Mouse (Mus musculus) forebrain, embryonic 10.5 days (tissue): ENCODE data around the gene Acvrl1. TPM values are rescaled to one million over a fixed set of nuclear protein-coding genes. Genes with fewer than 3 reads are reported as not detected.

Experiments used
- DNase-seq: peaks from one replicate; pipeline ENCODE4 v3.0.0-alpha.2; 2017; ENCODE audit warnings: low spot score; ENCODE audit errors: extremely low spot score
- H3K27ac ChIP-seq: fragments of 300-500 bp; sonication (generic); 2 replicates; pipeline ENCODE4 v1.5.1; 2016; ENCODE audit warnings: mild to moderate bottlenecking
- H3K27me3 ChIP-seq: fragments of 300-500 bp; sonication (generic); 2 replicates; pipeline ENCODE4 v1.6.1; 2016; ENCODE audit warnings: mild to moderate bottlenecking; ENCODE audit not compliant: poor library complexity, severe bottlenecking
- H3K36me3 ChIP-seq: fragments of 300-500 bp; sonication (generic); replicated peaks from 2 replicates; pipeline ENCODE4 v1.6.1; 2016; ENCODE audit warnings: mild to moderate bottlenecking, moderate library complexity
- H3K4me1 ChIP-seq: fragments of 300-500 bp; sonication (generic); 2 replicates; pipeline ENCODE4 v1.6.1; 2016
- H3K4me3 ChIP-seq: fragments of 300-500 bp; sonication (generic); 2 replicates; pipeline ENCODE4 v1.5.1; 2016; ENCODE audit warnings: mild to moderate bottlenecking, moderate library complexity
- H3K9me3 ChIP-seq: fragments of 300-500 bp; sonication (generic); 2 replicates; pipeline ENCODE4 v1.6.1; 2016; ENCODE audit warnings: mild to moderate bottlenecking, moderate library complexity
- whole genome bisulfite sequencing: fragments of 180-500 bp; shearing (Covaris S2); methylation state at CpG from one replicate; pipeline ENCODE4 v1.1.7; 2016; 5-methylcytosine and 5-hydroxymethylcytosine counted together
- polyA plus RNA-seq: library from polyadenylated mRNA; unstranded; fragments of >200 nt; fragmentation: Nextera tagmentation; extraction: Ambion mirVana; gene quantifications from 2 replicates; pipeline ENCODE4 v1.2.1, GENCODE M21; 2016

Gene Acvrl1
- polyA plus RNA-seq, 1 experiment from 2014 or later: 8.0 TPM

- Histone ChIP-seq H3K27me3 (peaks cover 45% of the 10 kb centered on the region), H3K4me1 (peaks cover 59% of the 10 kb centered on the region), H3K4me3 (no peak overlapping the region), H3K36me3 (0 out of 2 replicates have a peak, but pooled peaks cover 3% of the 10 kb centered on the region), H3K9me3 (no peaks in the 10 kb centered on the region), H3K27ac (no peak overlapping the region)
- DNase-seq: no peak
- WGBS: 81% methylated on average over 11 of the region's 11 CpGs
Observed at GRCm38 (mm10) chr15:101137455-101137854, 9.1 kb downstream of the Acvrl1 start.

- 90% methylated on average over 3 of the region's 3 CpGs for WGBS
- Histone ChIP-seq H3K36me3 (0 out of 2 replicates have a peak, but pooled peaks cover 3% of the 10 kb centered on the region), H3K4me1 (peaks cover 61% of the 10 kb centered on the region)
Observed at GRCm38 (mm10) chr15:101138675-101139074, 10.4 kb downstream of the Acvrl1 start.

DNA sequence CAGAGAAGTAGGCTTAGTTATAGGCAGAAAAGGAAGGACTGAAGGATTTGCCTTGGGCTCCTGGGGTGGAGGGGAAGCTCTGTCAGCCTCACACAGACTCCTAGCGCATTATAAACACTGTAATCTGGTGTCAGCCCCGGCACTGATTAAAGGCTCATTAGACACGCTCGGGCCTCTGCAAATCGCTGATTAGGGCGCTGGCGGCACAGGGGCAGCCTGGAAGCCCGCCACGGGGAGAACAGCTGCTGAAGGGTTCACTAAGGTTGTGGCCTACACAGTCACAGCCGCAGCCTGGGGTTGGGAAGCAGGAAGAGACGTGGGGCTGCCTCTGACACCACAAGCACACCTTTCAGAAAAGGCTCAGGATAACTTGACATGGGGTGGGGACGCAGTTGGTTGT lies 11.6 kb downstream of the Acvrl1 start:
- Histone ChIP-seq H3K27ac (peak overlapping the region; percentile 64), H3K36me3 (0 out of 2 replicates have a peak, but pooled peaks cover 3% of the 10 kb centered on the region), H3K4me3 (peak overlapping the region; percentile 9; the same call in 1 of the 2 replicates), H3K4me1 (peaks cover 60% of the 10 kb centered on the region), H3K27me3 (peaks cover 47% of the 10 kb centered on the region), H3K9me3 (no peaks in the 10 kb centered on the region)
- DNase-seq: no peak
- 9% methylated on average over 12 of the region's 12 CpGs for WGBS

More at GRCm38 (mm10) chr15:101138675-101139074, 10.4 kb downstream of the Acvrl1 start:
- H3K4me3 ChIP-seq: no peak overlapping the region
- H3K27ac ChIP-seq: no peak overlapping the region
- DNase-seq: no peak
- no peaks in the 10 kb centered on the region for H3K9me3 ChIP-seq
- H3K27me3 ChIP-seq: peaks cover 42% of the 10 kb centered on the region

- no peaks in the 10 kb centered on the region for H3K9me3 ChIP-seq
- H3K4me3 ChIP-seq: 0 out of 2 replicates have a peak overlapping the region, but pooled peaks have one; percentile 8
- DNase-seq: no peak
- 64% methylated on average over 6 of the region's 6 CpGs for WGBS
- peak overlapping the region; percentile 64; the same call in 1 of the 2 replicates for H3K27ac ChIP-seq
- peaks cover 60% of the 10 kb centered on the region for H3K4me1 ChIP-seq
- H3K27me3 ChIP-seq: peaks cover 40% of the 10 kb centered on the region
- 0 out of 2 replicates have a peak, but pooled peaks cover 3% of the 10 kb centered on the region for H3K36me3 ChIP-seq
Observed at GRCm38 (mm10) chr15:101140587-101140986, 12.3 kb downstream of the Acvrl1 start.

- Histone ChIP-seq H3K27ac (no peak overlapping the region), H3K27me3 (peaks cover 38% of the 10 kb centered on the region), H3K4me1 (peaks cover 64% of the 10 kb centered on the region)
Observed at GRCm38 (mm10) chr15:101141061-101141541, 12.8 kb downstream of the Acvrl1 start.

GRCm38 (mm10) chr15:101142672-101143071 lies 14.3 kb downstream of the Acvrl1 start:
- Histone ChIP-seq H3K27ac (no peak overlapping the region), H3K27me3 (peaks cover 40% of the 10 kb centered on the region), H3K36me3 (no peaks in the 10 kb centered on the region), H3K4me1 (peaks cover 78% of the 10 kb centered on the region), H3K9me3 (no peaks in the 10 kb centered on the region), H3K4me3 (no peak overlapping the region)
- no peak for DNase-seq
- 57% methylated on average over 8 of the region's 8 CpGs for WGBS

More at GRCm38 (mm10) chr15:101141061-101141541, 12.8 kb downstream of the Acvrl1 start:
- 0 out of 2 replicates have a peak overlapping the region, but pooled peaks have one; percentile 8 for H3K4me3 ChIP-seq
- DNase-seq: peak; percentile 79
- H3K36me3 ChIP-seq: 0 out of 2 replicates have a peak, but pooled peaks cover 3% of the 10 kb centered on the region
- WGBS: 5% methylated on average over 12 of the region's 14 CpGs
- no peaks in the 10 kb centered on the region for H3K9me3 ChIP-seq

DNA sequence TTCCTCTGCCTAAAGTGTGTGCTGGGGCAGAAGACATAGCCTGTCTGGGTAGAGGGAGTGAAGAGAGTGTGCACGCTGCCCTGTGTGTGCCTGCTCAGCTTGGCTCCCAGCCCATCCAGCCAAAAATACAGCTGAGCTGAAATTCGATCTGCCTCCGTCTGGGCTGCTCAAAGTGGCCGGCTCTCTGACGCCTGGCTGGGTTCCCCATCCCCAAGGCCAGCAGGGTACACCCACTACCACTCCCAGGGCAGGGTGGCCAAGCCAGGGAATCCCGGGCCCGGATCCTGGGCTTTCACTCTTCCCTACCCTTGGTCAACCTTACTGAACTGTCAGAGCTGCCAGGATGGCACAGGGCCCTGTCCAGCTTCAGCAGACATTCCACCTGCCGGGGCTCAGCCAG lies 15.2 kb downstream of the Acvrl1 start:
- H3K4me1 ChIP-seq: peaks cover 87% of the 10 kb centered on the region
- H3K36me3 ChIP-seq: no peaks in the 10 kb centered on the region
- H3K27ac ChIP-seq: peak overlapping the region; percentile 48
- WGBS: 20% methylated on average over 8 of the region's 8 CpGs
- H3K9me3 ChIP-seq: no peaks in the 10 kb centered on the region
- no peak for DNase-seq
- H3K4me3 ChIP-seq: no peak overlapping the region; the same call in 1 of the 2 replicates
- H3K27me3 ChIP-seq: peaks cover 40% of the 10 kb centered on the region

- peaks cover 37% of the 10 kb centered on the region for H3K27me3 ChIP-seq
- no peaks in the 10 kb centered on the region for H3K9me3 ChIP-seq
- WGBS: 88% methylated on average over 5 of the region's 5 CpGs
- DNase-seq: no peak
- no peak overlapping the region for H3K4me3 ChIP-seq
- H3K4me1 ChIP-seq: peaks cover 86% of the 10 kb centered on the region
- H3K27ac ChIP-seq: peak overlapping the region; percentile 80; the same call in 1 of the 2 replicates
- no peaks in the 10 kb centered on the region for H3K36me3 ChIP-seq
Observed at GRCm38 (mm10) chr15:101144176-101144575, 15.9 kb downstream of the Acvrl1 start.

- DNase-seq: no peak
- Histone ChIP-seq H3K27me3 (peaks cover 32% of the 10 kb centered on the region), H3K4me1 (peaks cover 80% of the 10 kb centered on the region), H3K9me3 (no peaks in the 10 kb centered on the region), H3K27ac (peak overlapping the region; percentile 80; the same call in 1 of the 2 replicates), H3K4me3 (no peak overlapping the region), H3K36me3 (no peaks in the 10 kb centered on the region)
- 91% methylated on average over 8 of the region's 8 CpGs for WGBS
Observed at GRCm38 (mm10) chr15:101144779-101145178, 16.5 kb downstream of the Acvrl1 start.

- DNase-seq: peak; percentile 95
- Histone ChIP-seq H3K4me3 (peak overlapping the region; percentile 36), H3K27me3 (peaks cover 25% of the 10 kb centered on the region), H3K4me1 (peaks cover 72% of the 10 kb centered on the region), H3K36me3 (no peaks in the 10 kb centered on the region), H3K9me3 (no peaks in the 10 kb centered on the region), H3K27ac (peak overlapping the region; percentile 80)
- WGBS: 9% methylated on average over 19 of the region's 19 CpGs
Observed at GRCm38 (mm10) chr15:101145424-101146099, 17.2 kb downstream of the Acvrl1 start.

GRCm38 (mm10) chr15:101146100-101146965 lies 18.0 kb downstream of the Acvrl1 start:
- WGBS: 69% methylated on average over 15 of the region's 15 CpGs
- Histone ChIP-seq H3K27me3 (peaks cover 21% of the 10 kb centered on the region), H3K36me3 (no peaks in the 10 kb centered on the region), H3K9me3 (no peaks in the 10 kb centered on the region), H3K27ac (peak overlapping the region; percentile 80), H3K4me3 (peak overlapping the region; percentile 36; the same call in 1 of the 2 replicates), H3K4me1 (peaks cover 64% of the 10 kb centered on the region)
- no peak for DNase-seq

- 89% methylated on average over 16 of the region's 16 CpGs for WGBS
- peaks cover 61% of the 10 kb centered on the region for H3K4me1 ChIP-seq
- no peaks in the 10 kb centered on the region for H3K9me3 ChIP-seq
- 0 out of 2 replicates have a peak overlapping the region, but pooled peaks have one; percentile 35 for H3K27ac ChIP-seq
- peaks cover 21% of the 10 kb centered on the region for H3K27me3 ChIP-seq
- DNase-seq: no peak
- H3K36me3 ChIP-seq: no peaks in the 10 kb centered on the region
- H3K4me3 ChIP-seq: no peak overlapping the region
Observed at GRCm38 (mm10) chr15:101147115-101147909, 19.0 kb downstream of the Acvrl1 start.
